Mouse (Mus musculus): ENCODE measurements around the gene Rala. TPM values are rescaled to one million over a fixed set of nuclear protein-coding genes. Genes with fewer than 3 reads are reported as not detected.

Rala gene
- polyA plus RNA-seq, 2 experiments = 7.5 to 17.2 TPM

- ATAC-seq (ENCODE audit: insufficient read depth) = no peak
- H3K4me3 ChIP-seq (ENCODE audit: insufficient read depth in 1 of 2, low read depth in 2 of 2, low read length in 2 of 2) = no peak overlapping the region
- no peak overlapping the region for H3K27ac ChIP-seq
- no peaks in the 10 kb centered on the region for H3K36me3 ChIP-seq (replicated peaks; ENCODE audit: control insufficient read depth, insufficient read depth, low read depth)
- no peak overlapping the region for H3K4me2 ChIP-seq (ENCODE audit: low read depth)
- no peaks in the 10 kb centered on the region for H3K9me3 ChIP-seq (ENCODE audit: control insufficient read depth, low read length)
- WGBS (ENCODE audit: insufficient replicate concordance) = 32% methylated on average over 7 of the region's 7 CpGs
- H3K4me1 ChIP-seq (replicated peaks; ENCODE audit: control insufficient read depth in 2 of 2, insufficient read depth in 2 of 2, low read length in 1 of 2) = no peaks in the 10 kb centered on the region
- H3K27me3 ChIP-seq (ENCODE audit: control insufficient read depth, insufficient read depth, low read length) = no peaks in the 10 kb centered on the region
- TF ChIP-seq EP300 (IDR thresholded peaks at IDR 0.05; ENCODE audit: low read depth) (no peak), CTCF (IDR thresholded peaks at IDR 0.05; ENCODE audit: low read depth) (no peak)
- DNase-seq (ENCODE audit: low read depth in 3 of 3, low spot score in 3 of 3) = no peak
- no peak overlapping the region for H3K9ac ChIP-seq (replicated peaks)
Measured at GRCm38 (mm10) chr13:17836808-17837207, 107.2 kb downstream of the Rala start.

GRCm38 (mm10) chr13:17832940-17833339 is 111.1 kb downstream of the Rala start:
- H3K27me3 ChIP-seq (ENCODE audit: control insufficient read depth, insufficient read depth, low read length) = no peaks in the 10 kb centered on the region
- H3K36me3 ChIP-seq (replicated peaks; ENCODE audit: control insufficient read depth, insufficient read depth, low read depth) = no peaks in the 10 kb centered on the region
- DNase-seq (ENCODE audit: low read depth in 3 of 3, low spot score in 3 of 3) (no peak), ATAC-seq (ENCODE audit: insufficient read depth) (no peak)
- H3K27ac ChIP-seq = no peak overlapping the region
- H3K4me3 ChIP-seq (ENCODE audit: insufficient read depth in 1 of 2, low read depth in 2 of 2, low read length in 2 of 2) = no peak overlapping the region
- TF ChIP-seq EP300 (IDR thresholded peaks at IDR 0.05; ENCODE audit: low read depth) (no peak), CTCF (IDR thresholded peaks at IDR 0.05; ENCODE audit: low read depth) (no peak)
- H3K4me1 ChIP-seq (replicated peaks; ENCODE audit: control insufficient read depth in 2 of 2, insufficient read depth in 2 of 2, low read length in 1 of 2) = no peaks in the 10 kb centered on the region
- no peak overlapping the region for H3K9ac ChIP-seq (replicated peaks)
- 40% methylated on average over 3 of the region's 3 CpGs for WGBS (ENCODE audit: insufficient replicate concordance)
- H3K4me2 ChIP-seq (ENCODE audit: low read depth) = no peak overlapping the region
- no peaks in the 10 kb centered on the region for H3K9me3 ChIP-seq (ENCODE audit: control insufficient read depth, low read length)

Other genes starting within 250 kb of the Rala start
- 7.8 and 8.3 TPM in 2 replicates for gene Mplkip, start 249.0 kb downstream of the Rala start, polyA plus RNA-seq (2012; rRNA removed)
- gene Mplkip, start 249.0 kb downstream of the Rala start, polyA plus RNA-seq (2014; fragmentation: Nextera tagmentation; extraction: Ambion mirVana) = 31.0 and 35.2 TPM in 2 replicates
- gene Sugct, start 248.7 kb downstream of the Rala start, polyA plus RNA-seq (2012; rRNA removed) = 0.96 and 1.4 TPM in 2 replicates
- 2.9 and 3.2 TPM in 2 replicates for gene Sugct, start 248.7 kb downstream of the Rala start, polyA plus RNA-seq (2014; fragmentation: Nextera tagmentation; extraction: Ambion mirVana)
- gene Cdk13, start 139.1 kb downstream of the Rala start, polyA plus RNA-seq (2012; rRNA removed) = 9.3 and 10.5 TPM in 2 replicates
- 5.7 and 7.5 TPM in 2 replicates for gene Cdk13, start 139.1 kb downstream of the Rala start, polyA plus RNA-seq (2014; fragmentation: Nextera tagmentation; extraction: Ambion mirVana)
- 2.6 and 10.8 TPM in 2 replicates for gene Yae1d1, start 49.1 kb upstream of the Rala start, polyA plus RNA-seq (2012; rRNA removed)
- gene Yae1d1, start 49.1 kb upstream of the Rala start, polyA plus RNA-seq (2014; fragmentation: Nextera tagmentation; extraction: Ambion mirVana) = 19.0 and 19.6 TPM in 2 replicates

Data from liver, embryonic 14.5 days (tissue).